Mouse (Mus musculus): ENCODE measurements at regions not wholly inside any gene's neighbourhood (a gene's known extent, or its start where the extent isn't known, plus 50 kb on each side); places are given as distances from the start of the nearest gene placed in this dataset.

DNA sequence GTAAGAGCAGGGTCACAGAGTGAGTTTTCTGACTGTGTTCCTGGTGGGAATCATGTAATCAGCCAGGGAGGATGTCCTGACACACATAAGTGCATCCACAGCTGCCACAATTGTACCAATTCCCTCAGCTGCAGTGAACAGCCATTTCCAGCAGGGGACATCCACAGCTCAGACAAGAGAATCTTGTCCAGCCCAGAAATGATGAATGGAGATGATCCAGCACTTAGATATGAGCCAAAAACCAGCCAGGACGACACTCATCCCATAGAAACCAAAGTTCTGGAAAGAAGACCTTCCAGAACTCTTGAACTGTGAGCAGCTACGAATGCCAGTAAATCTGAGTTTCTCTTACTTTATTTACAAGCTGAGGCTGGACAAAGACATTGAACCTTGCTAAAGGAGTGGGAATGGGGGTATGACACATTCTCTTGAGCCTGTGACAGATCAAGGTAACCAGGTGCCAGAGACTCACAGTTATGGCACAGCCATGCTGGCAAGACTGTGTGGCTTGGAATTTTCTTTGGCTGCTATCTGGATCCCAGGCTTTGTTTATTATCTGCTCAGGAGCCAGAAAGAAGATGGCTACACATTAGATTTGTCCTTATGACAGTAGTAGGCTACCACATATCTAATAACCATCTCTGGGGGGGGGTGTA is 145.1 kb downstream of the Gm10192 start:
- 18% methylated on average over 2 of the region's 2 CpGs for WGBS
- Histone ChIP-seq H3K27me3 (ENCODE audit: control insufficient read depth, insufficient read depth, low read length) (no peaks in the 10 kb centered on the region), H3K9me3 (ENCODE audit: control insufficient read depth, low read length) (no peaks in the 10 kb centered on the region), H3K9ac (ENCODE audit: low read length) (no peak overlapping the region), H3K4me3 (ENCODE audit: low read depth, low read length) (no peak overlapping the region), H3K36me3 (ENCODE audit: control insufficient read depth, insufficient read depth, low read length) (no peaks in the 10 kb centered on the region), H3K4me1 (replicated peaks; ENCODE audit: control insufficient read depth, insufficient read depth) (no peaks in the 10 kb centered on the region), H3K27ac (replicated peaks) (no peak overlapping the region), H3K4me2 (replicated peaks; ENCODE audit: low read depth) (no peak overlapping the region)
- no peak for ATAC-seq (ENCODE audit: low FRiP score, low TSS enrichment)
- TF ChIP-seq CTCF (IDR thresholded peaks at IDR 0.05; ENCODE audit: low read depth) = peak; percentile 85
- TF ChIP-seq EP300 (optimal IDR thresholded peaks at IDR 0.05) = no peak
- DNase-seq (ENCODE audit: low spot score) = peak; percentile 18

- DNase-seq (ENCODE audit: low spot score) (no peak), ATAC-seq (ENCODE audit: low FRiP score, low TSS enrichment) (no peak)
- no peak overlapping the region for H3K27ac ChIP-seq (replicated peaks)
- no peak for TF ChIP-seq CTCF (IDR thresholded peaks at IDR 0.05; ENCODE audit: low read depth)
- TF ChIP-seq EP300 (optimal IDR thresholded peaks at IDR 0.05) = no peak
- H3K9ac ChIP-seq (ENCODE audit: low read length) = no peak overlapping the region
- H3K9me3 ChIP-seq (ENCODE audit: control insufficient read depth, low read length) = no peaks in the 10 kb centered on the region
- H3K4me1 ChIP-seq (replicated peaks; ENCODE audit: control insufficient read depth, insufficient read depth) = no peaks in the 10 kb centered on the region
- no peak overlapping the region for H3K4me2 ChIP-seq (replicated peaks; ENCODE audit: low read depth)
- H3K36me3 ChIP-seq (ENCODE audit: control insufficient read depth, insufficient read depth, low read length) = no peaks in the 10 kb centered on the region
- no peaks in the 10 kb centered on the region for H3K27me3 ChIP-seq (ENCODE audit: control insufficient read depth, insufficient read depth, low read length)
- no peak overlapping the region for H3K4me3 ChIP-seq (ENCODE audit: low read depth, low read length)
These were observed 154.0 kb downstream of the Gm10192 start for GRCm38 (mm10) chr4:97028938-97029337.

GRCm38 (mm10) chr4:97025446-97026040 is 157.4 kb downstream of the Gm10192 start:
- no peak overlapping the region for H3K4me3 ChIP-seq (ENCODE audit: low read depth, low read length)

DNA sequence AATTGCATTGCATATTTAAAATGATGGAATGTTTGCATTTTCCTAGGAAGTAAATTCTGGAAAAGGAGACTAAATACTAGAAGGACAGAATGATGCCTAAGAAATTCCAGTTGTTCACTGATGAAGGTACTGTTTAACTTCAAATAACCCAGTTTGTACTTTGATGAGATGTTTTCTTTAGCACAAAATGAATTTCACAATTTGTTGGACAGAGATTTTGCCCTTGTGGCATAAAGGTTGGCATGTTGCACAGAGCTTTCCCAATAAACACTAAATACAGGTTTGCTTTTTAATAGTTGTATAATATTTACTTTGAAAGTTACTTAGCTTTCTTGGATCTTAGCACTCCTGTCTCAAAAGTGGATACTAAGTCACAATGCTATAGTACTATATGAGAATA is 181.6 kb downstream of the Gm10192 start:
- DNase-seq (ENCODE audit: low spot score) (no peak), ATAC-seq (ENCODE audit: low FRiP score, low TSS enrichment) (no peak)
- H3K9me3 ChIP-seq (ENCODE audit: control insufficient read depth, low read length) = no peaks in the 10 kb centered on the region
- H3K27me3 ChIP-seq (ENCODE audit: control insufficient read depth, insufficient read depth, low read length) = no peaks in the 10 kb centered on the region
- no peaks in the 10 kb centered on the region for H3K36me3 ChIP-seq (ENCODE audit: control insufficient read depth, insufficient read depth, low read length)
- TF ChIP-seq CTCF (IDR thresholded peaks at IDR 0.05; ENCODE audit: low read depth) (no peak), EP300 (optimal IDR thresholded peaks at IDR 0.05) (no peak)
- no peak overlapping the region for H3K27ac ChIP-seq (replicated peaks)
- H3K4me2 ChIP-seq (replicated peaks; ENCODE audit: low read depth) = no peak overlapping the region
- H3K9ac ChIP-seq (ENCODE audit: low read length) = no peak overlapping the region
- no peak overlapping the region for H3K4me3 ChIP-seq (ENCODE audit: low read depth, low read length)
- H3K4me1 ChIP-seq (replicated peaks; ENCODE audit: control insufficient read depth, insufficient read depth) = no peaks in the 10 kb centered on the region

More at GRCm38 (mm10) chr4:97025446-97026040, 157.4 kb downstream of the Gm10192 start:
- H3K27ac ChIP-seq (replicated peaks) = no peak overlapping the region
- no peak overlapping the region for H3K4me2 ChIP-seq (replicated peaks; ENCODE audit: low read depth)
- H3K27me3 ChIP-seq (ENCODE audit: control insufficient read depth, insufficient read depth, low read length) = no peaks in the 10 kb centered on the region
- 40% methylated on average over 4 of the region's 4 CpGs for whole genome bisulfite sequencing
- H3K9ac ChIP-seq (ENCODE audit: low read length) = no peak overlapping the region
- no peaks in the 10 kb centered on the region for H3K36me3 ChIP-seq (ENCODE audit: control insufficient read depth, insufficient read depth, low read length)
- DNase-seq (ENCODE audit: low spot score) (no peak), ATAC-seq (ENCODE audit: low FRiP score, low TSS enrichment) (no peak)
- H3K9me3 ChIP-seq (ENCODE audit: control insufficient read depth, low read length) = no peaks in the 10 kb centered on the region
- no peaks in the 10 kb centered on the region for H3K4me1 ChIP-seq (replicated peaks; ENCODE audit: control insufficient read depth, insufficient read depth)
- TF ChIP-seq CTCF (IDR thresholded peaks at IDR 0.05; ENCODE audit: low read depth) (no peak), EP300 (optimal IDR thresholded peaks at IDR 0.05) (no peak)

DNA sequence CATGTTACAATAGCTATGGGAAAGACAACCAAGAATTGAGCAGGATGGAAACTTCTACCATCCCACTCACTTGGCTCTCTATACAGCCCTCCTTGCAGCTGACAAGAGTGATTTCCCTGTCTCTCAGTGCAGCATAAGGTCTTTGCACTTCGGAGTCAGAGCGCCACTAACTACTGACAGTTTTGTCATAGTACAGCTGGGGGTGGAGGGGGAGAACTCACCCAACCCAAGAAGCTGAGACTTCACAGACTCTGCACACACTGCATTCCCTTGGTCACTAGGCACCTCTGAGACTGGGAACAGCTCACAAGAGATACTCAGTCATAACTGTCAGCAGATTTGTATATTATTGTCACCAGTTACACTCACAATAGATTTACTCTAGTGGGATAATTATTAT is 195.3 kb upstream of the Gm12695 start:
- H3K4me3 ChIP-seq (ENCODE audit: low read depth, low read length) = no peak overlapping the region
- ATAC-seq (ENCODE audit: low FRiP score, low TSS enrichment) = no peak
- H3K4me2 ChIP-seq (replicated peaks; ENCODE audit: low read depth) = no peak overlapping the region
- H3K9me3 ChIP-seq (ENCODE audit: control insufficient read depth, low read length) = no peaks in the 10 kb centered on the region
- WGBS = 45% methylated on average over 2 of the region's 2 CpGs
- H3K4me1 ChIP-seq (replicated peaks; ENCODE audit: control insufficient read depth, insufficient read depth) = no peaks in the 10 kb centered on the region
- H3K27ac ChIP-seq (replicated peaks) = no peak overlapping the region
- H3K36me3 ChIP-seq (ENCODE audit: control insufficient read depth, insufficient read depth, low read length) = no peaks in the 10 kb centered on the region
- TF ChIP-seq EP300 (optimal IDR thresholded peaks at IDR 0.05) = no peak
- no peak for TF ChIP-seq CTCF (IDR thresholded peaks at IDR 0.05; ENCODE audit: low read depth)
- DNase-seq (ENCODE audit: low spot score) = no peak
- H3K9ac ChIP-seq (ENCODE audit: low read length) = no peak overlapping the region; the same call in 1 of the 2 replicates
- H3K27me3 ChIP-seq (ENCODE audit: control insufficient read depth, insufficient read depth, low read length) = no peaks in the 10 kb centered on the region

DNA sequence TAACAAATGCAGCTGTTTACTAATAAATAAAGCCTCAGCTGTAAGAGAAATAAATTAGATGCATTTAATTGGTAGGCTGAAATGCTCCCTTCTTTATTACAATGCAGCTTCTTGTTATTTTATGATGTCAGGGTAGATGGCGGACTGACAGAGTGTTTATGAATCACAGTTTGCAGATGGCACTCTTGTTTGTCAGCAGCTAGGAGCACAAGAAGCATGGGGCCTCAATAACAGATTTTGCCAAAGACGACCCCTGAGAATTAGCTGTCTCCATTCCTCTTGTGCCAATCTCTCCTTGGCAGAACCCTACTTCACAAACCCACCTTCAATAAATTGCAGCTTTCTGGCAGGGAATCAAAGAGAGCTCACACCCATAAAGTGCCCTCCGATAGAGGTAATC is 194.9 kb upstream of the Gm12695 start:
- no peak overlapping the region for H3K4me2 ChIP-seq (replicated peaks; ENCODE audit: low read depth)
- DNase-seq (ENCODE audit: low spot score) (no peak), ATAC-seq (ENCODE audit: low FRiP score, low TSS enrichment) (no peak)
- no peak overlapping the region for H3K27ac ChIP-seq (replicated peaks)
- no peaks in the 10 kb centered on the region for H3K9me3 ChIP-seq (ENCODE audit: control insufficient read depth, low read length)
- H3K27me3 ChIP-seq (ENCODE audit: control insufficient read depth, insufficient read depth, low read length) = no peaks in the 10 kb centered on the region
- no peaks in the 10 kb centered on the region for H3K4me1 ChIP-seq (replicated peaks; ENCODE audit: control insufficient read depth, insufficient read depth)
- no peak overlapping the region for H3K4me3 ChIP-seq (ENCODE audit: low read depth, low read length)
- TF ChIP-seq EP300 (optimal IDR thresholded peaks at IDR 0.05) = no peak
- no peak for TF ChIP-seq CTCF (IDR thresholded peaks at IDR 0.05; ENCODE audit: low read depth)
- 81% methylated on average over 3 of the region's 3 CpGs for WGBS
- no peaks in the 10 kb centered on the region for H3K36me3 ChIP-seq (ENCODE audit: control insufficient read depth, insufficient read depth, low read length)
- no peak overlapping the region; the same call in 1 of the 2 replicates for H3K9ac ChIP-seq (ENCODE audit: low read length)

Measured in stomach, postnatal 0 days (tissue).